Mouse (Mus musculus): Measurements from ENCODE around the gene Nudt19. TPM values are rescaled to one million over a fixed set of nuclear protein-coding genes. Genes with fewer than 3 reads are reported as not detected.

Gene Nudt19
- total RNA-seq, 2 experiments from 2014 or later: 37.7 to 42.7 TPM

Other genes with a start within 250 kb of the Nudt19 start
- gene Gpatch1, start 237.9 kb downstream of the Nudt19 start, total RNA-seq (2021): 1 to 10 TPM; 4.2 to 5.2 TPM
- gene Rhpn2, start 222.1 kb downstream of the Nudt19 start, total RNA-seq (2021): 1 to 10 TPM in 1 of 2 experiments, under 1 TPM in 1; 0.67 to 1.3 TPM
- gene Faap24, start 159.5 kb downstream of the Nudt19 start, total RNA-seq (2021): 1 to 10 TPM in 1 of 2 experiments, under 1 TPM in 1; 0.79 to 1.0 TPM
- 1 to 10 TPM; 4.9 to 6.4 TPM for gene Cep89, start 159.3 kb downstream of the Nudt19 start, total RNA-seq (2021)
- not detected for gene Slc7a9, start 107.5 kb downstream of the Nudt19 start, total RNA-seq (2021)
- gene Tdrd12, start 18.6 kb downstream of the Nudt19 start, total RNA-seq (2021): not detected
- under 1 TPM; 0.05 to 0.43 TPM for gene Rgs9bp, start 29.3 kb upstream of the Nudt19 start, total RNA-seq (2021)
- gene Ankrd27, start 29.9 kb upstream of the Nudt19 start, total RNA-seq (2021): 10 to 100 TPM in 1 of 2 experiments, 1 to 10 TPM in 1; 7.9 to 11.1 TPM
- gene Pdcd5, start 91.2 kb upstream of the Nudt19 start, total RNA-seq (2021): 100 to 1,000 TPM; 110 to 118 TPM
- gene Dpy19l3, start 198.2 kb upstream of the Nudt19 start, total RNA-seq (2021): 1 to 10 TPM; 5.0 TPM
- gene Zfp507, start 246.7 kb upstream of the Nudt19 start, total RNA-seq (2021): 10 to 100 TPM; 13.8 to 15.4 TPM

All from gastrocnemius, postnatal 25 days (tissue).